Mouse (Mus musculus): ENCODE measurements around the gene Uhrf1bp1.

DNA sequence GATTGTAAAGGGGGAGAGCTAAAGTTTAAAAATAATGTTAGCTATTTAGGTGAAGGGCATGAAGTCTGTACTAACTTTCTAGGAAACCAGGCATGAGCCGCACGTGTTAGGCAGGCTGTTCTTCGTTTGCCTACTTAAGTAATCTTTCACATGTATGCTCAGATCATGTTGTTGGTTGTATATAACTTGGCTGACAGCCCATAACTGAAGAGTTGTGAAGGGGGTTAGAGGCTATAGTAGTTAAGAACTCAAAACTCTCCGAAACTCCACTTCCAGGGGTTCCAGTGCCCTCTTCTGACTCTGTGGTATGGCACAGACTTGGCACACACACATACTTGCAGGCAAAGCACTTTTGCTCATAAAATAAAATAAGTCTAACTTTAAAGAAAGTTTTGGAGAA is 10.5 kb downstream of the Uhrf1bp1 start:
- TF ChIP-seq POLR2A (IDR thresholded peaks at IDR 0.05; ENCODE audit: insufficient read depth, low read depth, low read length) (no peak), CTCF (IDR thresholded peaks at IDR 0.05) (no peak)
